Mouse (Mus musculus) MEL (cell line): ENCODE data around the gene Sarnp.

ENCODE experiments used
- CHD1 ChIP-seq: IDR thresholded peaks from 2 replicates; pipeline ENCODE4 v1.6.1; 2012; ENCODE audit warnings: low read depth, mild to moderate bottlenecking, inconsistent platforms, low read length, improper control_type of control experiment
- CTCF ChIP-seq, 3 experiments: IDR thresholded peaks in 2 of 3; conservative IDR thresholded peaks in 1 of 3; 2 replicates each; pipeline ENCODE4 v1.5.1; 2011 to 2012; ENCODE audit warnings: low read length in 3 of 3, low read depth in 2 of 3, mild to moderate bottlenecking in 2 of 3, improper control_type of control experiment in 1 of 3, inconsistent platforms in 1 of 3, mixed read lengths in 1 of 3, moderate library complexity in 1 of 3; ENCODE audit not compliant: control insufficient read depth in 1 of 3, insufficient read depth in 1 of 3, poor library complexity in 1 of 3, severe bottlenecking in 1 of 3
- GATA1 ChIP-seq: IDR thresholded peaks from 2 replicates; pipeline ENCODE4 v1.6.1; 2011; ENCODE audit warnings: low read depth, low read length, improper control_type of control experiment
- MAZ ChIP-seq: IDR thresholded peaks from 2 replicates; pipeline ENCODE4 v1.6.1; 2012; ENCODE audit warnings: low read depth, mild to moderate bottlenecking, inconsistent platforms, low read length, improper control_type of control experiment
- POLR2A ChIP-seq, 2 experiments: IDR thresholded peaks; 2 replicates each; pipeline ENCODE4 v1.6.1; 2011 to 2012; ENCODE audit warnings: low read length in 2 of 2, mild to moderate bottlenecking in 2 of 2, control low read depth in 1 of 2, improper control_type of control experiment in 1 of 2, low read depth in 1 of 2, moderate library complexity in 1 of 2; ENCODE audit not compliant: control insufficient read depth in 1 of 2, insufficient read depth in 1 of 2, poor library complexity in 1 of 2
- RCOR1 ChIP-seq: IDR thresholded peaks from 2 replicates; pipeline ENCODE4 v1.6.1; 2012; ENCODE audit warnings: low read depth, mild to moderate bottlenecking, inconsistent platforms, low read length, improper control_type of control experiment
- USF1 ChIP-seq: IDR thresholded peaks from 2 replicates; pipeline ENCODE4 v1.6.1; 2014; ENCODE audit warnings: low read depth, mild to moderate bottlenecking, inconsistent platforms, low read length, improper control_type of control experiment, moderate library complexity
- ZMIZ1 ChIP-seq: IDR thresholded peaks from 2 replicates; pipeline ENCODE4 v1.6.1; 2012; ENCODE audit warnings: low read depth, mild to moderate bottlenecking, inconsistent platforms, low read length, improper control_type of control experiment, moderate library complexity

GRCm38 (mm10) chr10:128870341-128870740 is 53.2 kb downstream of the Sarnp start:
- TF ChIP-seq CTCF (IDR thresholded peaks at IDR 0.05 in 2 of 3, conservative IDR thresholded peaks at IDR 0.05 in 1 of 3; ENCODE audit: control insufficient read depth in 1 of 3, insufficient read depth in 1 of 3, low read depth in 2 of 3, low read length in 3 of 3, poor library complexity in 1 of 3, severe bottlenecking in 1 of 3), result no peak
- no peak for TF ChIP-seq POLR2A (IDR thresholded peaks at IDR 0.05; ENCODE audit: control insufficient read depth in 1 of 2, insufficient read depth in 1 of 2, low read depth in 1 of 2, low read length in 2 of 2, poor library complexity in 1 of 2)
- TF ChIP-seq GATA1, result no peak
- no peak for TF ChIP-seq ZMIZ1
- no peak for TF ChIP-seq MAZ
- no peak for TF ChIP-seq RCOR1
- no peak for TF ChIP-seq CHD1
- TF ChIP-seq USF1, result no peak
